Comparison of ENCODE assay signal across 27 mouse cellular contexts in the genomic region with DNA sequence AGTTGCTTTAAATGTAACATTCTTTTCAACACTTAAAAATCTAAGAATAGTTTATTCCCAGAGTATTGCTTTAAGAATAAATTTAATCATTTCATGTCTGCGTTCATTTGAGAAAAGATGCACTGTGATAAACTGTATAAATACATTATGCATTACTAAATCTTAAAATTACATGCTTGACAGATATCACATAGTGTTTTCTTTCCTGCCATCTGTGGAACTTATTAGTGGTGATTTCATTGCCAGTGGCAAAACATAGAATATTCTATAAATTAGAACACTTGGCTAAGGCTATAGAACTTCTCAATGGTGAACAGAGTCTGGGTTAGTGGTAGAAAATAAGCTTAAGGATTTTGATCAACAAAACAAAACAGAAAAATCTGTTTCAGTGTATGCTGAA.
"Had no signal": no experiment of that assay in that cellular context is flagged by ENCODE, and none has a peak within 500 bp of the region (broad histone marks: within the 10 kb centered on the region; RNA-seq: fewer than 3 reads in every experiment).

No protein-coding gene starts in this region.

- H3K4me2 ChIP-seq: heart, embryonic 12.5 days; hindbrain, embryonic 12.5 days; hindbrain, embryonic 15.5 days; kidney, embryonic 15.5 days; limb, embryonic 13.5 days; limb, embryonic 15.5 days; liver, embryonic 12.5 days had no signal

- H3K9me3 ChIP-seq: heart, embryonic 10.5 days; heart, embryonic 12.5 days; hindbrain, embryonic 10.5 days; hindbrain, embryonic 12.5 days; hindbrain, embryonic 15.5 days; kidney, embryonic 15.5 days; limb, embryonic 13.5 days; limb, embryonic 15.5 days; liver, embryonic 12.5 days had no signal

- DNase-seq: gastrocnemius, adult 2 months; gastrocnemius, postnatal 10 days; gastrocnemius, postnatal 25 days; heart, adult 18-20 months; heart, postnatal 10 days; heart, postnatal 4 days; kidney, adult 11 months; kidney, adult 2 months; kidney, adult 9 months; kidney, postnatal 14 days; layer of hippocampus, adult 9-11 months; layer of hippocampus, postnatal 36 days; left cerebral cortex, postnatal 4 days; lung, adult 18-20 months had no signal

- H3K9ac ChIP-seq: heart, embryonic 12.5 days; hindbrain, embryonic 12.5 days; hindbrain, embryonic 15.5 days; kidney, embryonic 15.5 days; limb, embryonic 13.5 days; limb, embryonic 15.5 days; liver, embryonic 12.5 days; liver, embryonic 14.5 days had no signal

- H3K27ac ChIP-seq: gastrocnemius, adult 2 months; heart, embryonic 10.5 days; hindbrain, embryonic 10.5 days; hindbrain, embryonic 12.5 days; hindbrain, embryonic 15.5 days; hindbrain, postnatal 0 days; kidney, embryonic 15.5 days; kidney, postnatal 0 days; limb, embryonic 13.5 days; limb, embryonic 15.5 days; liver, embryonic 12.5 days; liver, embryonic 14.5 days had no signal

- H3K27me3 ChIP-seq: heart, embryonic 12.5 days; hindbrain, embryonic 12.5 days; hindbrain, embryonic 15.5 days; kidney, embryonic 15.5 days; limb, embryonic 13.5 days; limb, embryonic 15.5 days; liver, embryonic 12.5 days had no signal

- H3K36me3 ChIP-seq: heart, embryonic 10.5 days; heart, embryonic 12.5 days; hindbrain, embryonic 10.5 days; hindbrain, embryonic 12.5 days; hindbrain, embryonic 15.5 days; kidney, embryonic 15.5 days; limb, embryonic 13.5 days; limb, embryonic 15.5 days; liver, embryonic 12.5 days had no signal

- ATAC-seq: hindbrain, postnatal 0 days; intestine, embryonic 16.5 days; liver, embryonic 12.5 days had no signal

- H3K4me1 ChIP-seq: heart, embryonic 10.5 days; heart, embryonic 12.5 days; hindbrain, embryonic 10.5 days; hindbrain, embryonic 12.5 days; hindbrain, embryonic 15.5 days; kidney, embryonic 15.5 days; limb, embryonic 13.5 days; limb, embryonic 15.5 days; liver, embryonic 12.5 days had no signal

- H3K4me3 ChIP-seq: gastrocnemius, adult 2 months; heart, embryonic 10.5 days; heart, embryonic 12.5 days; hindbrain, embryonic 10.5 days; hindbrain, embryonic 12.5 days; hindbrain, embryonic 15.5 days; kidney, embryonic 15.5 days; limb, embryonic 13.5 days; limb, embryonic 15.5 days; liver, embryonic 12.5 days had no signal
